Mouse (Mus musculus) intestine, embryonic 15.5 days (tissue): Measurements from ENCODE around the gene Szt2. TPM values are rescaled to one million over a fixed set of nuclear protein-coding genes. Genes with fewer than 3 reads are reported as not detected.
A peak's percentile ranks its signal among the peaks of the same experiment; 100 is the strongest.

Experiments
- ATAC-seq: fragments of 200-750 bp; cut with Nextera tagmentation; 2 replicates; pipeline ENCODE4 v1.8.0; 2017; ENCODE audit warnings: moderate TSS enrichment, moderate library complexity
- H3K27ac ChIP-seq: fragments of 300-500 bp; sonication (generic); 2 replicates; pipeline ENCODE4 v1.5.1; 2015; ENCODE audit warnings: mild to moderate bottlenecking, inconsistent platforms
- H3K27me3 ChIP-seq: fragments of 300-500 bp; sonication (generic); replicated peaks from 2 replicates; pipeline ENCODE4 v1.6.1; 2015; ENCODE audit warnings: inconsistent platforms
- H3K36me3 ChIP-seq: fragments of 300-500 bp; sonication (generic); 2 replicates; pipeline ENCODE4 v1.6.1; 2015; ENCODE audit warnings: inconsistent platforms
- H3K4me1 ChIP-seq: fragments of 300-500 bp; sonication (generic); replicated peaks from 2 replicates; pipeline ENCODE4 v1.6.1; 2015; ENCODE audit warnings: inconsistent platforms
- H3K4me2 ChIP-seq: fragments of 300-500 bp; sonication (generic); replicated peaks from 2 replicates; pipeline ENCODE4 v1.6.1; 2015; ENCODE audit warnings: mild to moderate bottlenecking, inconsistent platforms
- H3K4me3 ChIP-seq: fragments of 300-500 bp; sonication (generic); replicated peaks from 2 replicates; pipeline ENCODE4 v1.5.1; 2015; ENCODE audit warnings: inconsistent platforms
- H3K9ac ChIP-seq: fragments of 300-500 bp; sonication (generic); 2 replicates; pipeline ENCODE4 v1.6.1; 2015; ENCODE audit warnings: inconsistent platforms
- H3K9me3 ChIP-seq: fragments of 300-500 bp; sonication (generic); 2 replicates; pipeline ENCODE4 v1.6.1; 2016; ENCODE audit warnings: inconsistent platforms
- WGBS: fragments of 180-500 bp; shearing (Covaris S2); methylation state at CpG from one replicate; pipeline ENCODE4 v1.1.7; 2015; 5-methylcytosine and 5-hydroxymethylcytosine counted together
- polyA plus RNA-seq: library from polyadenylated mRNA; unstranded; fragments of >200 nt; fragmentation: Nextera tagmentation; extraction: Ambion mirVana; gene quantifications from 2 replicates; pipeline ENCODE4 v1.2.1, GENCODE M21; 2015

Szt2 gene
- polyA plus RNA-seq, 1 experiment from 2014 or later, result 4.4 TPM

GRCm38 (mm10) chr4:118347529-118348309 is 61.4 kb downstream of the Szt2 start:
- no peaks in the 10 kb centered on the region for H3K9me3 ChIP-seq
- no peak overlapping the region for H3K4me3 ChIP-seq
- H3K36me3 ChIP-seq, result no peaks in the 10 kb centered on the region
- no peak overlapping the region for H3K27ac ChIP-seq
- no peaks in the 10 kb centered on the region for H3K27me3 ChIP-seq
- no peaks in the 10 kb centered on the region for H3K4me1 ChIP-seq
- no peak overlapping the region; the same call in 1 of the 2 replicates for H3K9ac ChIP-seq
- no peak for ATAC-seq
- WGBS, result 56% methylated on average over 13 of the region's 13 CpGs
- no peak overlapping the region for H3K4me2 ChIP-seq

GRCm38 (mm10) chr4:118341447-118341846 is 67.6 kb downstream of the Szt2 start:
- no peak overlapping the region for H3K4me3 ChIP-seq
- no peak overlapping the region for H3K4me2 ChIP-seq
- H3K27me3 ChIP-seq, result no peaks in the 10 kb centered on the region
- H3K36me3 ChIP-seq, result no peaks in the 10 kb centered on the region
- H3K9ac ChIP-seq, result no peak overlapping the region
- H3K27ac ChIP-seq, result no peak overlapping the region
- no peaks in the 10 kb centered on the region for H3K4me1 ChIP-seq
- H3K9me3 ChIP-seq, result no peaks in the 10 kb centered on the region
- no peak for ATAC-seq
- WGBS, result 78% methylated on average over 3 of the region's 3 CpGs

GRCm38 (mm10) chr4:118336658-118337057 is 72.4 kb downstream of the Szt2 start:
- Histone ChIP-seq H3K4me2 (no peak overlapping the region), H3K4me1 (0 out of 2 replicates have a peak, but pooled peaks cover 7% of the 10 kb centered on the region), H3K27ac (no peak overlapping the region), H3K36me3 (no peaks in the 10 kb centered on the region), H3K9me3 (no peaks in the 10 kb centered on the region), H3K4me3 (no peak overlapping the region), H3K27me3 (no peaks in the 10 kb centered on the region), H3K9ac (no peak overlapping the region)
- ATAC-seq, result peak; percentile 66; the same call in 1 of the 2 replicates
- 20% methylated on average over 7 of the region's 7 CpGs for WGBS

GRCm38 (mm10) chr4:118335991-118336390 is 73.1 kb downstream of the Szt2 start:
- H3K4me3 ChIP-seq, result no peak overlapping the region
- H3K9me3 ChIP-seq, result no peaks in the 10 kb centered on the region
- no peaks in the 10 kb centered on the region for H3K27me3 ChIP-seq
- no peaks in the 10 kb centered on the region for H3K36me3 ChIP-seq
- no peak overlapping the region for H3K27ac ChIP-seq
- ATAC-seq, result peak; percentile 65; the same call in 1 of the 2 replicates
- WGBS, result 68% methylated on average over 4 of the region's 4 CpGs
- H3K4me2 ChIP-seq, result no peak overlapping the region
- H3K9ac ChIP-seq, result no peak overlapping the region
- 0 out of 2 replicates have a peak, but pooled peaks cover 11% of the 10 kb centered on the region for H3K4me1 ChIP-seq

- no peaks in the 10 kb centered on the region for H3K36me3 ChIP-seq
- H3K27ac ChIP-seq, result peak overlapping the region; percentile 58
- peak; percentile 41; the same call in 1 of the 2 replicates for ATAC-seq
- H3K9ac ChIP-seq, result no peak overlapping the region
- 32% methylated on average over 4 of the region's 4 CpGs for WGBS
- no peak overlapping the region for H3K4me2 ChIP-seq
- no peaks in the 10 kb centered on the region for H3K9me3 ChIP-seq
- H3K27me3 ChIP-seq, result no peaks in the 10 kb centered on the region
- H3K4me3 ChIP-seq, result no peak overlapping the region
- H3K4me1 ChIP-seq, result 0 out of 2 replicates have a peak, but pooled peaks cover 11% of the 10 kb centered on the region
These were observed 77.3 kb downstream of the Szt2 start for GRCm38 (mm10) chr4:118331777-118332176.

GRCm38 (mm10) chr4:118326476-118326875 is 82.6 kb downstream of the Szt2 start:
- Histone ChIP-seq H3K36me3 (no peaks in the 10 kb centered on the region), H3K4me2 (no peak overlapping the region), H3K4me3 (no peak overlapping the region), H3K27me3 (no peaks in the 10 kb centered on the region), H3K9me3 (no peaks in the 10 kb centered on the region), H3K9ac (no peak overlapping the region), H3K4me1 (0 out of 2 replicates have a peak, but pooled peaks cover 2% of the 10 kb centered on the region), H3K27ac (no peak overlapping the region)
- 34% methylated on average over 7 of the region's 7 CpGs for WGBS
- peak; percentile 78 for ATAC-seq

- H3K9ac ChIP-seq, result no peak overlapping the region
- H3K4me2 ChIP-seq, result no peak overlapping the region
- H3K27ac ChIP-seq, result no peak overlapping the region
- H3K36me3 ChIP-seq, result no peaks in the 10 kb centered on the region
- 48% methylated on average over 2 of the region's 2 CpGs for WGBS
- H3K9me3 ChIP-seq, result no peaks in the 10 kb centered on the region
- no peak overlapping the region for H3K4me3 ChIP-seq
- no peaks in the 10 kb centered on the region for H3K27me3 ChIP-seq
- H3K4me1 ChIP-seq, result peaks cover 5% of the 10 kb centered on the region; the same call in 1 of the 2 replicates
- ATAC-seq, result peak; percentile 44; the same call in 1 of the 2 replicates
These were observed 88.4 kb downstream of the Szt2 start for GRCm38 (mm10) chr4:118320636-118321035.

GRCm38 (mm10) chr4:118319706-118320344 is 89.2 kb downstream of the Szt2 start:
- ATAC-seq, result peak; percentile 82
- no peaks in the 10 kb centered on the region for H3K9me3 ChIP-seq
- H3K36me3 ChIP-seq, result no peaks in the 10 kb centered on the region
- H3K4me3 ChIP-seq, result no peak overlapping the region
- peaks cover 8% of the 10 kb centered on the region; the same call in 1 of the 2 replicates for H3K4me1 ChIP-seq
- H3K27ac ChIP-seq, result peak overlapping the region; percentile 51
- H3K4me2 ChIP-seq, result peak overlapping the region; percentile 17; the same call in 1 of the 2 replicates
- 34% methylated on average over 8 of the region's 8 CpGs for WGBS
- no peak overlapping the region for H3K9ac ChIP-seq
- H3K27me3 ChIP-seq, result no peaks in the 10 kb centered on the region

- Histone ChIP-seq H3K4me3 (no peak overlapping the region), H3K27ac (no peak overlapping the region), H3K4me1 (peaks cover 8% of the 10 kb centered on the region; the same call in 1 of the 2 replicates), H3K36me3 (no peaks in the 10 kb centered on the region), H3K9ac (no peak overlapping the region), H3K9me3 (no peaks in the 10 kb centered on the region), H3K27me3 (no peaks in the 10 kb centered on the region), H3K4me2 (no peak overlapping the region)
- ATAC-seq, result no peak
- 75% methylated on average over 4 of the region's 4 CpGs for WGBS
These were observed 92.4 kb downstream of the Szt2 start for GRCm38 (mm10) chr4:118316662-118317061.

- Histone ChIP-seq H3K4me1 (peaks cover 8% of the 10 kb centered on the region; the same call in 1 of the 2 replicates), H3K36me3 (no peaks in the 10 kb centered on the region), H3K9me3 (no peaks in the 10 kb centered on the region), H3K4me3 (no peak overlapping the region), H3K4me2 (no peak overlapping the region), H3K27ac (no peak overlapping the region), H3K9ac (no peak overlapping the region), H3K27me3 (no peaks in the 10 kb centered on the region)
- WGBS, result 30% methylated on average over 8 of the region's 8 CpGs
- no peak for ATAC-seq
These were observed 93.8 kb downstream of the Szt2 start for GRCm38 (mm10) chr4:118315286-118315685.
